Mouse (Mus musculus) limb, embryonic 14.5 days (tissue): ENCODE data around the gene Bbip1. TPM values are rescaled to one million over a fixed set of nuclear protein-coding genes. Genes with fewer than 3 reads are reported as not detected.

Source experiments
- ATAC-seq: fragments of 200-750 bp; cut with Nextera tagmentation; 2 replicates; pipeline ENCODE4 v1.8.0; 2017; ENCODE audit warnings: low read depth, moderate number of reproducible peaks, moderate TSS enrichment; ENCODE audit not compliant: low FRiP score
- DNase-seq: peaks from one replicate; pipeline ENCODE4 v3.0.0-alpha.2; 2015; ENCODE audit warnings: low spot score
- H3K27ac ChIP-seq: fragments of 300-500 bp; sonication (generic); replicated peaks from 2 replicates; pipeline ENCODE4 v1.5.1; 2014; ENCODE audit warnings: low read depth, mild to moderate bottlenecking, low read length, moderate library complexity, mixed read lengths
- H3K27me3 ChIP-seq: fragments of 300-500 bp; sonication (generic); 2 replicates; pipeline ENCODE4 v1.6.1; 2014; ENCODE audit warnings: low read length, mixed read lengths; ENCODE audit not compliant: control insufficient read depth, insufficient read depth
- H3K36me3 ChIP-seq: fragments of 300-500 bp; sonication (generic); 2 replicates; pipeline ENCODE4 v1.6.1; 2014; ENCODE audit warnings: mild to moderate bottlenecking, low read length, moderate library complexity, mixed read lengths; ENCODE audit not compliant: control insufficient read depth, insufficient read depth
- H3K4me1 ChIP-seq: fragments of 300-500 bp; sonication (generic); 2 replicates; pipeline ENCODE4 v1.6.1; 2014; ENCODE audit warnings: antibody characterized with exemption, low read length, mixed read lengths; ENCODE audit not compliant: control insufficient read depth, insufficient read depth
- H3K4me2 ChIP-seq: fragments of 300-500 bp; sonication (generic); replicated peaks from 2 replicates; pipeline ENCODE4 v1.6.1; 2014; ENCODE audit warnings: low read depth, mild to moderate bottlenecking, low read length, moderate library complexity; ENCODE audit not compliant: severe bottlenecking
- H3K4me3 ChIP-seq: fragments of 300-500 bp; sonication (generic); replicated peaks from 2 replicates; pipeline ENCODE4 v1.5.1; 2014; ENCODE audit warnings: low read length
- H3K9ac ChIP-seq: fragments of 300-500 bp; sonication (generic); 2 replicates; pipeline ENCODE4 v1.6.1; 2014; ENCODE audit warnings: mild to moderate bottlenecking, low read depth, low read length, moderate library complexity; ENCODE audit not compliant: severe bottlenecking
- H3K9me3 ChIP-seq: fragments of 300-500 bp; sonication (generic); 2 replicates; pipeline ENCODE4 v1.6.1; 2016; ENCODE audit warnings: low read length; ENCODE audit not compliant: control insufficient read depth
- POLR2A ChIP-seq: fragments of 200-500 bp; IDR thresholded peaks from 2 replicates; pipeline ENCODE4 v1.8.0; 2012; ENCODE audit warnings: inconsistent platforms, mild to moderate bottlenecking, moderate library complexity, borderline replicate concordance; ENCODE audit not compliant: insufficient read depth, insufficient read length; ENCODE audit errors: extremely low read depth
- WGBS: fragments of 180-500 bp; shearing (Covaris S2); extraction: QIAGEN DNeasy Blood & Tissue Kit; methylation state at CpG from one replicate; pipeline ENCODE4 v1.1.7; 2014; 5-methylcytosine and 5-hydroxymethylcytosine counted together
- polyA plus RNA-seq, 2 experiments: library from polyadenylated mRNA; depleted of rRNA in 1 of 2; stranded (reverse) in 1 of 2; unstranded in 1 of 2; fragments of >200 nt; fragmentation: Nextera tagmentation in 1 of 2; extraction: Ambion mirVana in 1 of 2; gene quantifications; 2 replicates each; pipeline versions ENCODE4 v1.2.1 to v1.2.3; 2012 to 2014

Gene Bbip1
- polyA plus RNA-seq (2012; rRNA removed): 34.6 and 57.2 TPM in 2 replicates
- 78.8 and 84.1 TPM in 2 replicates for polyA plus RNA-seq (2014; fragmentation: Nextera tagmentation; extraction: Ambion mirVana)

DNA sequence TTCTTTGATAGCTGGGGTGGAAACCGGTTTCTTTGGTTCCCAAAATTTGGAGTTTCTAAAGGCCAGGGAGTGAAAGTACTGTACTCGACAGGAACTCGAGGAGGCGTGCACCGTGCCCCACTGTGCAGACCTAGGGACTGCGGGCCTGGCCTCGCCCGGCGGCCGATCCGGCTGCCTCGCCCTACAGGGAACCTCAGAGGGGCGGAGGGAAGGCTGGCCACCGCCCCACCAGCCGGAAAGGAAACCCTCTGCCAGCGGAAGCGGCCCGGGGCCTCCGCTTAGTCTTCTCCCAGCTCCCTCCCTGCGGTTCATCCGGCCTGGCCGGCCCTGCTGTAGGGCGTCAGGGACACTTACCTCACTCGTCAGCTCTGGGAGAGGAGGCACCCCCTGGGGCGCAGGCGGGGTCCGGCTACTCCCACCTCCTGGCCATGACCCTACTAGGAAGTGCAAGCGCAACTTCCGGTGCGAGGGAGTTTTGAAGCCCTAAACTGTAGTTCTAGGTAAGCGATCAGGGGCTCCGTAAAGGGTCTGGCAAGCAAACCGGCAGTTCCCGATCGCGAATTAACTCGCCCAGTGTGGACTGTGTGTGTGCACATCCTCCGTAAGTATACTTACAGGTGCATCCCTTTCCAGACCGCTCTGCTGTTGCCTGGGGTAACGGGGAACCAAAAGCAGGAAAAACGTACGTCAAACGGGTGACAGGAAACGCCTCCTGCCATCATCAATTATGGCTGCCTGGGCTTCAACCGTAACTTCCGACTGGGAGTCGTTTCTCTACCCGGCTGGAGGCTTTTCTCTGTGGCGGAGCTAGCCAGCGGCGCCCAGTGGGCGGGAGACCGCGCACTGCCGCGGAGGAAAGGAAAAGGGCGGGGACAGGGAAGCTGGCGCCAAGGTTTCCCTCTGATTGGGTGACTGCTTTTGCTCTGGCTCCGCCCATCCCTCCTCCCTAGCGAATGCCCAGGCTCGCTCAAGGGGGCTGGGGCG lies at the start of gene Bbip1, which contains the start of gene Shoc2:
TSS of gene Bbip1 (minus strand) at position 826 of the 984 bp plus-strand sequence.
TSS of gene Shoc2 (plus strand) at position 505 of the 984 bp plus-strand sequence.
- Histone ChIP-seq H3K27ac (peak within 1 kb of the TSS; percentile 97), H3K4me2 (peak within 1 kb of the TSS; percentile 70), H3K36me3 (peaks cover 4% of the 10 kb centered on the region; the same call in 1 of the 2 replicates), H3K4me3 (peak within 1 kb of the TSS; percentile 96), H3K9me3 (no peaks in the 10 kb centered on the region), H3K9ac (peak within 1 kb of the TSS; percentile 91), H3K4me1 (peaks cover 8% of the 10 kb centered on the region), H3K27me3 (no peaks in the 10 kb centered on the region)
- TF ChIP-seq POLR2A: peak; percentile 97; the same call in 1 of the 2 replicates
- ATAC-seq: peak; percentile 94
- peak; percentile 100 for DNase-seq
- WGBS: 1% methylated on average over 52 of the region's 62 CpGs

GRCm38 (mm10) chr19:53993860-53994259 lies 49.4 kb upstream of the Bbip1 start:
- WGBS: 85% methylated on average over 3 of the region's 3 CpGs
- Histone ChIP-seq H3K27ac (no peak overlapping the region), H3K36me3 (peaks cover 10% of the 10 kb centered on the region), H3K9me3 (no peaks in the 10 kb centered on the region), H3K4me2 (no peak overlapping the region), H3K4me3 (no peak overlapping the region), H3K9ac (no peak overlapping the region), H3K4me1 (peaks cover 8% of the 10 kb centered on the region; the same call in 1 of the 2 replicates), H3K27me3 (no peaks in the 10 kb centered on the region)
- no peak for TF ChIP-seq POLR2A
- DNase-seq (no peak), ATAC-seq (no peak)

GRCm38 (mm10) chr19:53990538-53990937 lies 46.1 kb upstream of the Bbip1 start:
- DNase-seq (no peak), ATAC-seq (no peak)
- Histone ChIP-seq H3K4me1 (no peaks in the 10 kb centered on the region; the same call in 1 of the 2 replicates), H3K27ac (no peak overlapping the region), H3K9ac (no peak overlapping the region), H3K9me3 (no peaks in the 10 kb centered on the region), H3K4me3 (no peak overlapping the region), H3K36me3 (peaks cover 19% of the 10 kb centered on the region), H3K27me3 (no peaks in the 10 kb centered on the region), H3K4me2 (no peak overlapping the region)
- 97% methylated on average over 2 of the region's 2 CpGs for WGBS
- TF ChIP-seq POLR2A: no peak

GRCm38 (mm10) chr19:53984628-53985027 lies 40.2 kb upstream of the Bbip1 start:
- 95% methylated on average over 3 of the region's 3 CpGs for WGBS
- TF ChIP-seq POLR2A: no peak
- Histone ChIP-seq H3K27ac (no peak overlapping the region), H3K27me3 (no peaks in the 10 kb centered on the region), H3K4me1 (peaks cover 7% of the 10 kb centered on the region), H3K4me3 (no peak overlapping the region), H3K9me3 (no peaks in the 10 kb centered on the region), H3K9ac (no peak overlapping the region), H3K4me2 (no peak overlapping the region), H3K36me3 (peaks cover 12% of the 10 kb centered on the region)
- DNase-seq (no peak), ATAC-seq (no peak)

DNA sequence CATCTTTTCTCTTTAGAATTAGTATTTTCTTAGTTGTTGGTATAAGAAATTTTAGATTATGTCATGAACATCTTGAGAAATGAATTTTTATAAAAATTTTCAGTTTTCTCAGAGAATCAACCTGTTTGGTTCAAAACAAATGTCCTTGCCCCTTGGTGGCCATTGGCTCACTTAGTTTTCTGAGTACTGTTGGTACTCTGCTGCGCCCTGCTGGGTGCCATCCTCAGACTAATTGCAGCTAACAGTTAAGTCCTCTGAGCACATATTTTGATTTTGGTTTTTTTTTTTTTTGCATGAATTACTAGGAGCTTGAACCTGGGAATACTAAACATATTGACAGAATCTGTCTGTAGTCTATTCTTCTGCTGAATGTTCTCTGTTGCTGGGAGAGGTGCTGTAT lies 38.9 kb upstream of the Bbip1 start:
- Histone ChIP-seq H3K36me3 (peaks cover 7% of the 10 kb centered on the region), H3K4me3 (no peak overlapping the region), H3K27ac (no peak overlapping the region), H3K4me1 (peaks cover 7% of the 10 kb centered on the region), H3K27me3 (no peaks in the 10 kb centered on the region), H3K4me2 (no peak overlapping the region), H3K9ac (no peak overlapping the region), H3K9me3 (peaks cover 3% of the 10 kb centered on the region; the same call in 1 of the 2 replicates)
- no peak for DNase-seq
- no peak for TF ChIP-seq POLR2A
- ATAC-seq: no peak
- WGBS: 96% methylated on average over 1 of the region's 1 CpGs
